Mouse (Mus musculus): ENCODE results near the gene Ccdc86. TPM values are rescaled to one million over a fixed set of nuclear protein-coding genes. Genes with fewer than 3 reads are reported as not detected.

The Ccdc86 gene
- polyA plus RNA-seq, 1 experiment from 2014 or later, result 11.0 TPM

DNA sequence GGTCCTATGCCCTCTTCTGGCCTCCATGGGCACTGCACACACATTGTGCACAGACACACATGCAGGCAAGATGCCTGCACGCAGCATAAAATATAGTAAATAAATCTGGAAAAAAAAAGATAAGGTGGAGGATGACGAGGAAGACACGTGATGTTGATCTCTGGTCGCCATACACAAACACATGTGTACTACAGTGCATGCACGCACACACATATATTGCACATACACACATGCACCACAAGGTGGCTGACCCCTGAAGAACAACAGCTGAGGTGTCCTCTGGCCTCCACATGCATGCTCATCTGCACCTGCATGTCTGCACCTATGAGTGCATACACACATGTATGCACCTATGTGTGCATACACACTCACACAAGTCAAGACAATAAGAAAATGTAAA lies 13.0 kb downstream of the Ccdc86 start:
- peak; percentile 26; the same call in 1 of the 2 replicates for TF ChIP-seq CTCF (IDR thresholded peaks at IDR 0.05; ENCODE audit: low read depth)
- Histone ChIP-seq H3K4me2 (replicated peaks; ENCODE audit: low read depth) (no peak overlapping the region), H3K36me3 (ENCODE audit: control insufficient read depth, insufficient read depth) (no peaks in the 10 kb centered on the region), H3K27me3 (replicated peaks; ENCODE audit: control insufficient read depth, insufficient read depth, low read length) (no peaks in the 10 kb centered on the region), H3K9ac (ENCODE audit: low read depth, low read length) (no peak overlapping the region), H3K4me3 (ENCODE audit: low read depth, low read length) (no peak overlapping the region), H3K27ac (ENCODE audit: low read depth, low read length) (no peak overlapping the region), H3K4me1 (replicated peaks; ENCODE audit: control insufficient read depth, insufficient read depth, low read length) (no peaks in the 10 kb centered on the region; the same call in 1 of the 2 replicates), H3K9me3 (ENCODE audit: control insufficient read depth) (no peaks in the 10 kb centered on the region)
- WGBS, result 90% methylated on average over 5 of the region's 5 CpGs
- no peak for ATAC-seq

DNA sequence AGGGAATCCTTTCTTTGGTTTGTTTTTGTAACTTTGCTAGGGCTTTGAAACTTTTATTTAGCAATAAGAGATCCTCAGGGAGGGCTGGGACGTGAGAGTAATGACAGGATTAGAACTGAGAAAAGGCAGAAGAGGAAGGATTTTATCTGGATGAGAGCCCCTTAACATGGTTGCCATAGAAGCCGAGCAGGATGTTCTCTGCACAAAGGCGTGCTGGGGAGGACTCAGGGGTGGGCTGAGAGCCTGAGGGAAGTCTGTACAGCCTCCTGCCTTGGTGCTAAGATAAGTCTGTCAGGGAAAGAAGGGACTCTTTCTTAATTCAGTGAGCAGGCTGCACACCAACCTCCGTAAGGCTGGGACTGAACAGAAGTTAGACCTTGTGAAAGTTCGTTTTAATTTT lies 14.0 kb downstream of the Ccdc86 start:
- no peaks in the 10 kb centered on the region for H3K27me3 ChIP-seq (replicated peaks; ENCODE audit: control insufficient read depth, insufficient read depth, low read length)
- no peak overlapping the region for H3K9ac ChIP-seq (ENCODE audit: low read depth, low read length)
- no peak for TF ChIP-seq CTCF (IDR thresholded peaks at IDR 0.05; ENCODE audit: low read depth)
- H3K27ac ChIP-seq (ENCODE audit: low read depth, low read length), result no peak overlapping the region
- no peak overlapping the region for H3K4me2 ChIP-seq (replicated peaks; ENCODE audit: low read depth)
- no peaks in the 10 kb centered on the region for H3K36me3 ChIP-seq (ENCODE audit: control insufficient read depth, insufficient read depth)
- ATAC-seq, result no peak
- 55% methylated on average over 5 of the region's 5 CpGs for WGBS
- no peak overlapping the region for H3K4me3 ChIP-seq (ENCODE audit: low read depth, low read length)
- H3K4me1 ChIP-seq (replicated peaks; ENCODE audit: control insufficient read depth, insufficient read depth, low read length), result no peaks in the 10 kb centered on the region
- no peaks in the 10 kb centered on the region for H3K9me3 ChIP-seq (ENCODE audit: control insufficient read depth)

DNA sequence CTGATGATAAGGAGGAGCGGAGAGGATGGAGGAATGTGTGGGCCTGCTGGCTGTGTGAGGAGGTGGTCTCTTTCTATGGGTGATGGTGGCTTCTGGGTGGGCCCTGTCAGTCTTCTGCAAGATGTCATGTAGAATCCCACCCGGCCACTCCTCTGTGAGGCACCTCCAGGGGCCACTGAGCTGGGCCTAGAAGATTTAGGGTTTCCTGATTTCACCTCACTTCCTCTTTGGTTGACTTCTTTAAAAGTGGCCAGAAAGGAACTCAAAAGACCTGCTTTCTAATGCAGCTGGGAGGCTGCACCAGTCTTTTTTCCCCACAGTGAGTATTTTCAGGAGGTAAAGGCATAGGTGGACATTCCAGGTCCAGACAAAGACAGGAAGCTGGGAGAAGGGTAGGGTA lies 18.4 kb downstream of the Ccdc86 start:
- no peaks in the 10 kb centered on the region for H3K36me3 ChIP-seq (ENCODE audit: control insufficient read depth, insufficient read depth)
- 89% methylated on average over 2 of the region's 2 CpGs for WGBS
- no peak for ATAC-seq
- H3K9me3 ChIP-seq (ENCODE audit: control insufficient read depth), result no peaks in the 10 kb centered on the region
- TF ChIP-seq CTCF (IDR thresholded peaks at IDR 0.05; ENCODE audit: low read depth), result no peak
- peaks cover 3% of the 10 kb centered on the region; the same call in 1 of the 2 replicates for H3K4me1 ChIP-seq (replicated peaks; ENCODE audit: control insufficient read depth, insufficient read depth, low read length)
- H3K9ac ChIP-seq (ENCODE audit: low read depth, low read length), result no peak overlapping the region
- H3K4me2 ChIP-seq (replicated peaks; ENCODE audit: low read depth), result no peak overlapping the region
- no peak overlapping the region for H3K27ac ChIP-seq (ENCODE audit: low read depth, low read length)
- H3K4me3 ChIP-seq (ENCODE audit: low read depth, low read length), result no peak overlapping the region
- H3K27me3 ChIP-seq (replicated peaks; ENCODE audit: control insufficient read depth, insufficient read depth, low read length), result no peaks in the 10 kb centered on the region

DNA sequence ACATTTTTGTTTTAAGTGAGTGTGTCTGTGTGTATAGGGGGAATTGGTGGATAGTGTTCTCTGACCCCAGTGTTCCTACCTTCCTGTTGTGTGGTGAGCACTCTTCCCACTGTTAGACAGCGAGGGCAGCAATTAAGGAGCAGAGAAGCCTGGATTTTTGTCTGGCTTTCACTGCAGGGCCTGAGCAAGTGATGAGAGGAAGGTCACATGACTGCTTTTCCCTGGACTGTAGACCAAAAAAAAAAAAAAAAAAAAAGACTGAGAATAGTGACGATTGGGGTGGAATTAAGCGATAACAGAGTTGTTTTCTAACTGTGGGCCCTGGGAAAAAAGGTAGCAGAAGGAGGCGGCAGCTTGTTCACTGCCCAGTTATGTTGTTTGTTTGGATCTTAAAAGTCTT lies 22.4 kb downstream of the Ccdc86 start:
- Histone ChIP-seq H3K9me3 (ENCODE audit: control insufficient read depth) (no peaks in the 10 kb centered on the region), H3K4me2 (replicated peaks; ENCODE audit: low read depth) (no peak overlapping the region), H3K36me3 (ENCODE audit: control insufficient read depth, insufficient read depth) (no peaks in the 10 kb centered on the region), H3K27ac (ENCODE audit: low read depth, low read length) (no peak overlapping the region), H3K27me3 (replicated peaks; ENCODE audit: control insufficient read depth, insufficient read depth, low read length) (no peaks in the 10 kb centered on the region), H3K9ac (ENCODE audit: low read depth, low read length) (no peak overlapping the region), H3K4me1 (replicated peaks; ENCODE audit: control insufficient read depth, insufficient read depth, low read length) (peaks cover 3% of the 10 kb centered on the region; the same call in 1 of the 2 replicates), H3K4me3 (ENCODE audit: low read depth, low read length) (no peak overlapping the region)
- 49% methylated on average over 4 of the region's 4 CpGs for WGBS
- no peak for ATAC-seq
- TF ChIP-seq CTCF (IDR thresholded peaks at IDR 0.05; ENCODE audit: low read depth), result no peak

DNA sequence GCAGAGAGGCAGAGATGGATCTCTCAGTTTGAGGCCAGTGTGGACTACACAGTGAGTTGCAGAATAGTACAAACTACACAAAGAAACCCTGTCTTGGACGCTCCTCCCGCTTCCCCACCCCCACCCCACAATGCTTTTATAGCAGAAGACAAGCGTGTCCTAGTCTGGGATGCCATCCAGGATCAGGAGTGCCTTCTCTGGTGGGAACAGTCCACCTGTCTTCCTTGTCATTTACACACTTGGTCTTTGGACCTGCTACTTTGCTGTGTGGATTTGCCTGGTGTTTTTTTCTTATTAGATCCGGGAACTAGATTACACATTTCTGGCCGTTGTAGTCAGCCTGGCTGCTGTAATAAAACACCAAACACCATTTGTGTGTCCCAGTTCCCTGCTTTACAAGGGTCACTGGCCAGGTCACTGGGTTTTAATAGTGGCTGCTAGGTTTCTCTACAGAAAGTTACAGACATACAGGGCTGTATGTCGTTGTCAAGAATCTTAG lies 22.9 kb downstream of the Ccdc86 start:
- no peaks in the 10 kb centered on the region for H3K36me3 ChIP-seq (ENCODE audit: control insufficient read depth, insufficient read depth)
- WGBS, result 24% methylated on average over 6 of the region's 6 CpGs
- H3K4me2 ChIP-seq (replicated peaks; ENCODE audit: low read depth), result no peak overlapping the region
- no peaks in the 10 kb centered on the region for H3K9me3 ChIP-seq (ENCODE audit: control insufficient read depth)
- H3K4me1 ChIP-seq (replicated peaks; ENCODE audit: control insufficient read depth, insufficient read depth, low read length), result peaks cover 3% of the 10 kb centered on the region; the same call in 1 of the 2 replicates
- peak; percentile 84 for ATAC-seq
- H3K27me3 ChIP-seq (replicated peaks; ENCODE audit: control insufficient read depth, insufficient read depth, low read length), result no peaks in the 10 kb centered on the region
- no peak overlapping the region for H3K4me3 ChIP-seq (ENCODE audit: low read depth, low read length)
- no peak for TF ChIP-seq CTCF (IDR thresholded peaks at IDR 0.05; ENCODE audit: low read depth)
- no peak overlapping the region for H3K9ac ChIP-seq (ENCODE audit: low read depth, low read length)
- H3K27ac ChIP-seq (ENCODE audit: low read depth, low read length), result no peak overlapping the region

DNA sequence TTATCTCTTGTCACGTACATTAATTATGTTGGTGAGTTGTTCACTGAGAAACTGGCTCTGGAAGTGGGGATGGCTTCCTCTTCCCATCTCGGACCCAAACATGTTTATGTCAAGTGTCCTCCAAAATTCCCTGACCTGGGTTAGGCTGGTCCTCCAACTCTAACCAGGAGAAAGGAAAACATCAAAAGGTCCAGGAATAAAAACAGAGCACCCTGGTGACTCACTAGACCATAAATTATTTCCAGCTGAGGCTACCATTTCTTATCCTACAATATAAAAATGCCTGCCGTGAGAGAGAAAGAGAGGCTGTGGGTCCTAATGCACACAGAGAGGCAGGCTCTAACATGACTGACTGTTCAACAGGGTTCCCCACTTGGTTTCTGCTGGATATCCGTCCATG lies 24.8 kb downstream of the Ccdc86 start:
- Histone ChIP-seq H3K36me3 (ENCODE audit: control insufficient read depth, insufficient read depth) (no peaks in the 10 kb centered on the region), H3K27me3 (replicated peaks; ENCODE audit: control insufficient read depth, insufficient read depth, low read length) (no peaks in the 10 kb centered on the region), H3K9ac (ENCODE audit: low read depth, low read length) (no peak overlapping the region), H3K4me3 (ENCODE audit: low read depth, low read length) (no peak overlapping the region), H3K4me2 (replicated peaks; ENCODE audit: low read depth) (no peak overlapping the region), H3K27ac (ENCODE audit: low read depth, low read length) (no peak overlapping the region), H3K4me1 (replicated peaks; ENCODE audit: control insufficient read depth, insufficient read depth, low read length) (peaks cover 3% of the 10 kb centered on the region; the same call in 1 of the 2 replicates), H3K9me3 (ENCODE audit: control insufficient read depth) (no peaks in the 10 kb centered on the region)
- 40% methylated on average over 4 of the region's 4 CpGs for WGBS
- no peak for ATAC-seq
- TF ChIP-seq CTCF (IDR thresholded peaks at IDR 0.05; ENCODE audit: low read depth), result no peak

DNA sequence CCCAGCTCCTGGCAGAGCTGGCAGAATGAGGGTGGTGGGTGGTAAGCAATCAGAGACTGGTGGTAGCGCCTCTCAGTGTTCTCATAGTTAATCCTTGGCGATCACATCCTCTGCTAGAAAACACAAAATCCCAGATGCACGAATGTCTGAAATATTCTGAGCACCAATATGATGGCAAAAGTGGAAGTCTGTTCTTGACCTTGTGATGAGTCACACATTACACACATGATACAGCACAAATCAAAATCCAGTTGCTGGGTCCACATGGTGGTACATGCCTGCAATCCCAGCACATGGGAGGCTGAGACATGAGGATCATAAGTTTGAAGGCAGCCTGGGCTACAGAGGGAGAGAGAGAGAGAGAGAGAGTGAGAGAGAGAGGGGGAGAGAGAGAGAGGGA lies 28.0 kb downstream of the Ccdc86 start:
- Histone ChIP-seq H3K4me1 (replicated peaks; ENCODE audit: control insufficient read depth, insufficient read depth, low read length) (no peaks in the 10 kb centered on the region), H3K27me3 (replicated peaks; ENCODE audit: control insufficient read depth, insufficient read depth, low read length) (no peaks in the 10 kb centered on the region), H3K36me3 (ENCODE audit: control insufficient read depth, insufficient read depth) (no peaks in the 10 kb centered on the region), H3K4me2 (replicated peaks; ENCODE audit: low read depth) (no peak overlapping the region), H3K9ac (ENCODE audit: low read depth, low read length) (no peak overlapping the region), H3K9me3 (ENCODE audit: control insufficient read depth) (no peaks in the 10 kb centered on the region), H3K27ac (ENCODE audit: low read depth, low read length) (no peak overlapping the region), H3K4me3 (ENCODE audit: low read depth, low read length) (no peak overlapping the region)
- no peak for TF ChIP-seq CTCF (IDR thresholded peaks at IDR 0.05; ENCODE audit: low read depth)
- 80% methylated on average over 3 of the region's 3 CpGs for WGBS
- no peak for ATAC-seq
